Mouse (Mus musculus) lung, postnatal 0 days (tissue): Measurements from ENCODE around the gene Drc7.

Experiments used
- CTCF ChIP-seq: IDR thresholded peaks from 2 replicates; pipeline ENCODE4 v1.5.1; 2016; ENCODE audit warnings: antibody characterized with exemption, mild to moderate bottlenecking
- EP300 ChIP-seq: IDR thresholded peaks from 2 replicates; pipeline ENCODE4 v1.6.1; 2016; ENCODE audit warnings: antibody characterized with exemption, mild to moderate bottlenecking, control low read depth

GRCm38 (mm10) chr8:95126497-95126896 is 71.6 kb downstream of the Drc7 start:
- TF ChIP-seq CTCF (no peak), EP300 (no peak)
